Mouse (Mus musculus) small intestine, adult 2 months (tissue): ENCODE results near the gene Pde4b.

ENCODE experiments used
- CTCF ChIP-seq: fragments of 200-500 bp; IDR thresholded peaks from 2 replicates; pipeline ENCODE4 v1.5.1; 2012; ENCODE audit warnings: low read depth, mild to moderate bottlenecking, control low read depth, inconsistent platforms, low read length, moderate library complexity, mixed read lengths; ENCODE audit not compliant: insufficient replicate concordance, insufficient read length; ENCODE audit errors: extremely low read depth
- POLR2A ChIP-seq: fragments of 200-500 bp; IDR thresholded peaks from 2 replicates; pipeline ENCODE4 v1.6.1; 2012; ENCODE audit warnings: low read depth, mild to moderate bottlenecking, control low read depth, inconsistent platforms, low read length, moderate library complexity

GRCm38 (mm10) chr4:102086336-102086735 lies 1.0 kb upstream of the Pde4b start:
- no peak for TF ChIP-seq POLR2A
- no peak for TF ChIP-seq CTCF
